Mouse (Mus musculus) midbrain, embryonic 15.5 days (tissue): ENCODE measurements around the gene Dip2b. TPM values are rescaled to one million over a fixed set of nuclear protein-coding genes. Genes with fewer than 3 reads are reported as not detected.

Source experiments
- ATAC-seq: fragments of 200-750 bp; cut with Nextera tagmentation; replicated peaks from 2 replicates; pipeline ENCODE4 v1.8.0; 2017; ENCODE audit warnings: moderate TSS enrichment
- H3K27ac ChIP-seq: fragments of 300-500 bp; sonication (generic); 2 replicates; pipeline ENCODE4 v1.5.1; 2015; ENCODE audit warnings: mild to moderate bottlenecking, inconsistent platforms
- H3K27me3 ChIP-seq: fragments of 300-500 bp; sonication (generic); replicated peaks from 2 replicates; pipeline ENCODE4 v1.6.1; 2015; ENCODE audit warnings: inconsistent platforms
- H3K36me3 ChIP-seq: fragments of 300-500 bp; sonication (generic); replicated peaks from 2 replicates; pipeline ENCODE4 v1.6.1; 2015; ENCODE audit warnings: inconsistent platforms
- H3K4me1 ChIP-seq: fragments of 300-500 bp; sonication (generic); 2 replicates; pipeline ENCODE4 v1.6.1; 2015; ENCODE audit warnings: inconsistent platforms
- H3K4me2 ChIP-seq: fragments of 300-500 bp; sonication (generic); 2 replicates; pipeline ENCODE4 v1.6.1; 2015; ENCODE audit warnings: inconsistent platforms, mild to moderate bottlenecking, moderate library complexity
- H3K4me3 ChIP-seq: fragments of 300-500 bp; sonication (generic); 2 replicates; pipeline ENCODE4 v1.5.1; 2015; ENCODE audit warnings: mild to moderate bottlenecking, inconsistent platforms
- H3K9ac ChIP-seq: fragments of 300-500 bp; sonication (generic); 2 replicates; pipeline ENCODE4 v1.6.1; 2015; ENCODE audit warnings: mild to moderate bottlenecking, inconsistent platforms
- H3K9me3 ChIP-seq: fragments of 300-500 bp; sonication (generic); 2 replicates; pipeline ENCODE4 v1.6.1; 2016; ENCODE audit warnings: inconsistent platforms
- WGBS: fragments of 180-500 bp; shearing (Covaris S2); methylation state at CpG from one replicate; pipeline ENCODE4 v1.1.7; 2015; ENCODE audit warnings: mixed read lengths; 5-methylcytosine and 5-hydroxymethylcytosine counted together
- polyA plus RNA-seq: library from polyadenylated mRNA; unstranded; fragments of >200 nt; fragmentation: Nextera tagmentation; extraction: Ambion mirVana; gene quantifications from 2 replicates; pipeline ENCODE4 v1.2.1, GENCODE M21; 2015

The Dip2b gene
- polyA plus RNA-seq, 1 experiment from 2014 or later: 20.2 TPM

DNA sequence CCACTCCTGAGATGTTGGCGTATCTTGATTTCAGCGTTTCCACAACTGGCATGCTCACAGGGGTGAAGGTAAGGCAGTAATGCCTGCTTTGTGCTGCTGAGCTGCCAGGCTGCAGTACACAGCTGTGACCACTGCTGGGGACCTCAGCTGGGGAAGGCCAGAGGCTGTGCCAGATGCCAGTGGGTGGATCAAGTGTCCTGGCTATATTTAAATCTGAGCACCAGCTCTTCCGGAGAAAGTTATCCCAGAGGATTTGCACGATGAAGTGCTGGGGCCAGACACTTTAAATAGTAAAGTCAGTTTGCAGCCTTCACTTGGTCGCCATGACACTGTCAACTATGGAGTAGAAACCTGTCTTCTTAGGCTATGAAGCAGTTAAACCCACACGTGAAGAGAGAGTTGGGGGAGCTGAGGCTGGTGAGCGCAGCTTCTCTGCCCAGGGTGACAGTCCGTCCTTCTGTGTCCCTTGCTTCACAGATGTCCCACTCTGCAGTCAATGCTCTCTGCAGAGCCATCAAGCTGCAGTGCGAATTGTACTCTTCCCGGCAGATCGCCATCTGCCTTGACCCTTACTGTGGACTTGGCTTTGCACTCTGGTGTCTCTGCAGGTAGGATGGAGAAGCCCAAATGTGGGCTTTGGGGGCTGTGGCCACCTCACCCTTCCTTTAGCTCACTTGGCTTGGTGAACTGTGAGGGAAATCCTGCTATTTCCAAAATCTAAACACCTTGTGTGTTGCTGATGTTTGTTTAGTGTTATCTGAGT is 160.7 kb downstream of the Dip2b start:
- no peak overlapping the region for H3K9ac ChIP-seq
- no peaks in the 10 kb centered on the region for H3K27me3 ChIP-seq
- no peak overlapping the region for H3K27ac ChIP-seq
- no peaks in the 10 kb centered on the region for H3K4me1 ChIP-seq
- peaks cover 57% of the 10 kb centered on the region for H3K36me3 ChIP-seq
- no peaks in the 10 kb centered on the region for H3K9me3 ChIP-seq
- WGBS: 93% methylated on average over 11 of the region's 11 CpGs
- ATAC-seq: no peak
- H3K4me3 ChIP-seq: no peak overlapping the region
- H3K4me2 ChIP-seq: no peak overlapping the region

DNA sequence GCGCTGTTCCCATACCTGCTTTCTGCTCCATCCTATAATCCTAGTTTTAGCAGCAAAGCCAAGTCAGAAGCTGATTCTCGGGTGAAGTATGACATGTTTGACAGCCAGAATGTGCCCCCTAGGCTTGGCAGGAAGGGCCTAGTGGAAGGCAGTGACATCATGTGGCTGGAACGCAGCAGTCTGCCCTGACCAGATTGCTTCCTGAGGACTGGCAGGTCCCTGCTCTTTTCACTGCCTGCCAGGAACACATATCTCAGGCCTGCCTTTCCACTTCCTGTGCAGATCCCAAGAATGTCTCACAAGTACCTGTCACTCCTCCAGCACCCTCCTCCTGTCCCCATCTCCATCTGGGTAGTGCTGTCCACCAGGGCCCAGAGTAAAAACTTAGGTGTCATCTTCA is 161.3 kb downstream of the Dip2b start:
- peaks cover 54% of the 10 kb centered on the region for H3K36me3 ChIP-seq
- H3K4me2 ChIP-seq: no peak overlapping the region
- no peak overlapping the region for H3K9ac ChIP-seq
- no peak overlapping the region for H3K4me3 ChIP-seq
- H3K27me3 ChIP-seq: no peaks in the 10 kb centered on the region
- H3K4me1 ChIP-seq: no peaks in the 10 kb centered on the region
- WGBS: 89% methylated on average over 3 of the region's 3 CpGs
- no peaks in the 10 kb centered on the region for H3K9me3 ChIP-seq
- no peak overlapping the region for H3K27ac ChIP-seq
- no peak for ATAC-seq

DNA sequence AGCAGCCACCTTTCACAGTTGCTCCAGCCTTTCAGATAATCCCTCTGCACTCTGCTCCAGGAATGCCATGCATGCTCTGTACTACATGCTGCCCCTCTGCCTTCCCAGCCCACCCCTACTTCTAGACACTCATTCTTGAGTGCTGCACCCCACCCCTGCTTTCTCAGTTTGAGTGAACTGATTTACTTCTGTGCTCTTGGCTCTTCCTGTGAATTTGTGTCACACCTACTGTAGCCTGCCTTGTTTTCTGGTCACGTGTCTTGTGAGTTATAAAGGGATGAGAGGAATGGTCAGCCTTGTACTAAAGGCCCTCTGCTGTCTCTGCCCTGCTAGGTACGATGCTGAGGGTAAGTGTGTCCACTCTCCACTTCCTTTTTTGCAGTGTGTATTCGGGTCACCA is 163.3 kb downstream of the Dip2b start:
- no peak overlapping the region for H3K4me3 ChIP-seq
- peaks cover 48% of the 10 kb centered on the region for H3K36me3 ChIP-seq
- H3K27me3 ChIP-seq: no peaks in the 10 kb centered on the region
- no peak overlapping the region for H3K27ac ChIP-seq
- no peak overlapping the region for H3K4me2 ChIP-seq
- no peaks in the 10 kb centered on the region for H3K4me1 ChIP-seq
- no peaks in the 10 kb centered on the region for H3K9me3 ChIP-seq
- no peak for ATAC-seq
- WGBS: 89% methylated on average over 3 of the region's 3 CpGs
- no peak overlapping the region for H3K9ac ChIP-seq

DNA sequence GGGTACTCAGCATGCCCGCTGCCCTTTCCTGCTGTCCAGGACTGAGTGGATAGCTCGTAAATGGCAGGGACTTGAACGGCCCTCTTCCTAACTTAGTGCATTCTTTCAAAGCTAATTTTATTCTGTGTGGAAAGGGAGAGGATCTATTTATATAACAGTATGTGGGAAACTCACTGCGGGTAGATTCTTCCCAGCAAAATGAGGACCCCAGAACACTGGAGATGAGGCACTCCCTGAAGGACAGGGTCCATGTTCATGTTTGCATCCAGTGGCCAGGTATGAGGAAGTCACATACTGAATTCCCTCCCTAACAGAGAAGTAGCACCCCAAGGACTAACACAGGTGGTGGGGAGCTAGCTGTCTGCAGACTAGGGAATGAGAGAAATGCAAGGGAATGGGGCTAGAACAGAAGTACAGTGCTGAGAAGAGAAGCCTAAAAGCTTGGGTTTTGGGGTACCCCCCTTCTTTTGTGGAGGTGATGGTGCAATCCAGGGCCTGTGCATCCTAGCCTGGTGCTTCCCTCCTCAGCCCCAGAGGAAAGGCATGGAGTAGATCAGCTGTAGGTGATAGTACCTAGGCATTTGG is 164.1 kb downstream of the Dip2b start:
- Histone ChIP-seq H3K9me3 (no peaks in the 10 kb centered on the region), H3K27ac (no peak overlapping the region), H3K4me3 (no peak overlapping the region), H3K27me3 (no peaks in the 10 kb centered on the region), H3K4me1 (no peaks in the 10 kb centered on the region), H3K36me3 (peaks cover 50% of the 10 kb centered on the region), H3K9ac (no peak overlapping the region), H3K4me2 (no peak overlapping the region)
- WGBS: 94% methylated on average over 4 of the region's 4 CpGs
- no peak for ATAC-seq

DNA sequence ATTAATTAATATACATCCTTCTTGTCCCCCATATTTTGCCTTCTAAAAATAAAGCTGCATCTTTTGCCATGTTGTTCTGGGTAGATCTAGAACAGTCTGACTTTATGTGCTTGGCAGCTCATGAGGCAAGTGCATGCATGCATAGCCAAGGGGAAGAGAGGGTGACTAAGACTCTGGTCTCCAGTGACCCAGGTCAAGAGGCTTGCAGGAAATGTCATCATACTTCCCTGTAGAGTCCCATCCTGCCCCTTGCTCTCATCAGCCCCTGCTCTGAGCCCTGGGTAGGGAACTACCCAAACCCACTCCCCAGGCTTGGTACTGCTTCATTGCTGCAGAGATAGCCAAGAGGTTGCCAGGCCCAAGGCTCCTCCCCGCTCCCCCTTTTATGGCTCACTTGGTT is 166.1 kb downstream of the Dip2b start:
- Histone ChIP-seq H3K4me3 (no peak overlapping the region), H3K27me3 (no peaks in the 10 kb centered on the region), H3K4me2 (no peak overlapping the region), H3K9ac (no peak overlapping the region), H3K4me1 (no peaks in the 10 kb centered on the region), H3K27ac (no peak overlapping the region), H3K9me3 (no peaks in the 10 kb centered on the region), H3K36me3 (peaks cover 49% of the 10 kb centered on the region)
- 97% methylated on average over 1 of the region's 1 CpGs for WGBS
- ATAC-seq: no peak

DNA sequence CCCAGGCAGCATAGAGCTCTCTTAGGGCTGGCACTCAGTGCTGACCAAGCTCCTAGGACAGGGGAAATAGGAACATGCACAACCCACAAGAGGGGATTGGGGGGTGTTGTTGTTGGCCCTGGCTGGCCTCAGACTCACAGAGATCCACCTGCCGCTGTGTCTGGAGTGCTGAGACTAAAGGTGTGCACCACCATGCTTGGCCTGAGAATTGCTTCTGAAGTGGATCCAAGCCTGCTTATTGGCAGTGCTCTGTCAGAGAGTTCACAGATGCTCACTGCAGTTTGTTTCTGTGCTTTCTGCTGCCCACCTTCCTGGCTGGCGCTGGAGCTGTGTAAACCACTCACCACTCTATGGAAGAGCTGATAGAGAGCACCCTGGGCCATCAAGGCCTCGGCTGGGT is 171.5 kb downstream of the Dip2b start:
- Histone ChIP-seq H3K9ac (no peak overlapping the region), H3K4me2 (no peak overlapping the region), H3K4me1 (no peaks in the 10 kb centered on the region), H3K27ac (no peak overlapping the region), H3K27me3 (no peaks in the 10 kb centered on the region), H3K36me3 (peaks cover 69% of the 10 kb centered on the region), H3K4me3 (no peak overlapping the region), H3K9me3 (no peaks in the 10 kb centered on the region)
- no peak for ATAC-seq
- WGBS: 95% methylated on average over 3 of the region's 3 CpGs

DNA sequence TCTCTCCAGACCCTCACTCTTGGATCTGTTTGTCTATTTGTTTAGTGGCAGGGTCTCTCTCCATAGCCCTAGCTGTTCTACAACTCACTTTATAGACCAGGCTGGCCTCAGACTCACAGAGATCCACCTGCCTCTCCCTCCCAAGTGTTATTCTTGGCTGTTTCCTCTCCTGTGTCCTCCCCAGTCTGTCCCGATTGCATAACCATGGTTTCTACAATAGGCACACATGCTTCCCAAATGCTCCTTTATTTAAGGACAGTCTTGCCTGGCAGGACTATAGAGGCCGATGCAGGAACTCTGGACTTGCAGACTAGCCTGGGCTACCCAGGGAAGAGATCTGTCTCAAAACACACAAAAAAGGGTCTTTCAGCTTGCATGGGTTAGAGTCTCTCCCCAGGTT is 174.9 kb downstream of the Dip2b start:
- Histone ChIP-seq H3K27ac (no peak overlapping the region), H3K4me1 (no peaks in the 10 kb centered on the region), H3K9ac (no peak overlapping the region), H3K36me3 (peaks cover 65% of the 10 kb centered on the region), H3K9me3 (no peaks in the 10 kb centered on the region), H3K4me2 (no peak overlapping the region), H3K4me3 (no peak overlapping the region), H3K27me3 (no peaks in the 10 kb centered on the region)
- no peak for ATAC-seq
- WGBS: 95% methylated on average over 2 of the region's 2 CpGs

DNA sequence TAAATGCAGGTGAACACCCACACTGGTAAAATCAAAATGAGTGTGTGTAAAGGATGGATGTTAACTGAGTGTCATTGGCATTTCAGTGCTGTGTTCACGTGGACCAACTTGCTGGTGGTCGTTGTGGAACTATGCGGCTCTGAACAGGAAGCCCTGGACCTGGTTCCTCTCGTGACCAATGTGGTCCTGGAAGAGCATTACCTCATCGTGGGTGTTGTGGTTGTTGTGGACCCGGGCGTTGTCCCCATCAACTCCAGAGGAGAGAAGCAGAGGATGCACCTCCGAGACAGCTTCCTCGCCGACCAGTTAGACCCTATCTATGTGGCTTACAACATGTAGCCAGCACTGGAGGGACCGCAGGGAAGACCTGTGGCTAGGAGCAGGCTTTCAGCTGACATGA is 176.6 kb downstream of the Dip2b start:
- no peaks in the 10 kb centered on the region for H3K9me3 ChIP-seq
- peaks cover 55% of the 10 kb centered on the region for H3K36me3 ChIP-seq
- H3K9ac ChIP-seq: no peak overlapping the region
- H3K4me2 ChIP-seq: no peak overlapping the region
- H3K27me3 ChIP-seq: no peaks in the 10 kb centered on the region
- no peaks in the 10 kb centered on the region for H3K4me1 ChIP-seq
- no peak for ATAC-seq
- H3K27ac ChIP-seq: no peak overlapping the region
- H3K4me3 ChIP-seq: no peak overlapping the region
- WGBS: 95% methylated on average over 11 of the region's 11 CpGs

DNA sequence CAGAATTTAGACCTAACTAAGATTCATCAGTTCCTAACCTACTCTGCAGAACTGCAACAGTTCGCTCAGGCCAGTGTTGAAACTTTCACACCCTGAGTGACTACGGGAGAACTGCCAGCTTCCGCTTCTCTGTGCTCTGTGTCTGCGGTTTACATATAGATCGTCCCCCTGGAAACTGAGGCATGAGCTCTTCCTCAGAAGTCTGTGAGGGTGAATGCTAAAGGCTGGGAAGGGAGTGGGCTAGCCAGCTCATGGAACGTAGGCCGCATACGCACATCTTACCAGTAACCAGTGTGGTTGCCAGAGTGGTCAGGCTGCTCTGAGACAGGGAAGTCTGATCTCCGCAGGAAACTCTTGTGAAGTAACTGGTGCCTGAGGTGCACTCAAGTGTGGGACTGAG is 177.7 kb downstream of the Dip2b start:
- Histone ChIP-seq H3K9me3 (no peaks in the 10 kb centered on the region), H3K4me1 (no peaks in the 10 kb centered on the region), H3K36me3 (peaks cover 45% of the 10 kb centered on the region), H3K4me3 (no peak overlapping the region), H3K27ac (no peak overlapping the region), H3K27me3 (no peaks in the 10 kb centered on the region), H3K4me2 (no peak overlapping the region), H3K9ac (no peak overlapping the region)
- 94% methylated on average over 9 of the region's 9 CpGs for WGBS
- no peak for ATAC-seq

DNA sequence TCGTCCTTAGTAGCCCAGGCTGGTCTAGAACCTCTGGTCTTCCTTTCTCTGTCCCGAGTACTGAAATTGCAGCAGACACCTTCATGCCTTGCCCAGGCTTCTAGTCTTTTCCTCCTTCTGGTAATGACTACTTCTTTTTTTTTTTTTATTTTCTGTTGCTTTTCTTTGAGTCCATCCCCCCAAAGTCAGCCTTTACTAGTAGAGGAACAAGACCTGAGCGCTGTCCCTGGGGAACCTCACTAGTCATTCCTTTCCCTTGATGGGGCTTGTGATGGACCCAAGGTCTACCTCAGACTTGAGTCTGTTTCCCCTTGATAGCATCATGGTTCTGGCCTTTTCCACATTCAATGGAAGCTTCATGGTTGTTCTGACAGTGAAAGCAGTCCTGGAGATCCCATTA is 179.6 kb downstream of the Dip2b start:
- no peaks in the 10 kb centered on the region for H3K27me3 ChIP-seq
- no peak overlapping the region for H3K9ac ChIP-seq
- no peak overlapping the region for H3K27ac ChIP-seq
- H3K9me3 ChIP-seq: no peaks in the 10 kb centered on the region
- H3K36me3 ChIP-seq: peaks cover 28% of the 10 kb centered on the region
- no peak overlapping the region for H3K4me2 ChIP-seq
- H3K4me1 ChIP-seq: no peaks in the 10 kb centered on the region
- 92% methylated on average over 3 of the region's 3 CpGs for WGBS
- H3K4me3 ChIP-seq: no peak overlapping the region
- no peak for ATAC-seq

DNA sequence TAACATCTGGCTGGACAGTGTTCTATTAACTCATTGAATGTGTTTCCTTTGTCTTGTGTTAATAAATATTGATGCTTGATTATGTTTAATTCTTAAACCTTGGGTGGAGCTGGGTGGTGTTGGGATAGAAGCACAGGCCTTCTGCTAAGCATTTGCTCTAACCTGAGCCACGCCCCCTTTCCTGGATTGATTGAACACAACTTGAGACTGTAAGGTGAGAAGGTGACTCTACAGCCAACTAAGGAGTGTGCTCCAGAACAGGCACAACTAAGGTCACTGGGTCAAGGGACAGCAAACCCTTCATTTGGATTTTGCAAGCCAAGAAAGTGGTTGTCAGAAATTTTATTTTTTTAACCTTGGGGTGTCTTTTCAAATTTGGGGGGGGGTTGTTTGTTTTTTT is 180.9 kb downstream of the Dip2b start:
- Histone ChIP-seq H3K27me3 (no peaks in the 10 kb centered on the region), H3K9ac (no peak overlapping the region), H3K27ac (no peak overlapping the region), H3K36me3 (peaks cover 21% of the 10 kb centered on the region; the same call in 1 of the 2 replicates), H3K9me3 (no peaks in the 10 kb centered on the region), H3K4me1 (no peaks in the 10 kb centered on the region), H3K4me2 (no peak overlapping the region), H3K4me3 (no peak overlapping the region)
- WGBS: 84% methylated on average over 1 of the region's 1 CpGs
- no peak for ATAC-seq

DNA sequence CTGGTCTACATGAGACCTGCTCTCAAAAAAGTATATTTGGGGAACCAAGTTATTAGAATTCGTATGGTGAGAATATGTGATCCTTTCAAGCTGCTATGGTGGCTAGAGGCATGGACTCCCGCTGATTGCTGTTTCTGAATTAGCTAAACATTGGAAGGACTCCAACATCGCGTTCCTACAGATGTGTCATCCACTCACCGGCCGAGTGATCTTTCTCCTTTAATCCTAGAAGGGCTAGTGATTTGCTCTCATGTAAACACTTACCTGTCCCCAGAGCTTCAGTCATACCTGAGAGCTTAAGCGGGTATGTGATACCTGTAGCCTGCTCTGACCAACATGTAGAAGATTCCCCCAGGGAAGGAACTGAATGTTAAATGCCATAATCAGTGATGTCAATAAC is 182.5 kb downstream of the Dip2b start:
- Histone ChIP-seq H3K27me3 (no peaks in the 10 kb centered on the region), H3K27ac (no peak overlapping the region), H3K9me3 (no peaks in the 10 kb centered on the region), H3K4me3 (no peak overlapping the region), H3K4me1 (no peaks in the 10 kb centered on the region), H3K36me3 (peaks cover 10% of the 10 kb centered on the region; the same call in 1 of the 2 replicates), H3K9ac (no peak overlapping the region), H3K4me2 (no peak overlapping the region)
- WGBS: 83% methylated on average over 7 of the region's 7 CpGs
- no peak for ATAC-seq

DNA sequence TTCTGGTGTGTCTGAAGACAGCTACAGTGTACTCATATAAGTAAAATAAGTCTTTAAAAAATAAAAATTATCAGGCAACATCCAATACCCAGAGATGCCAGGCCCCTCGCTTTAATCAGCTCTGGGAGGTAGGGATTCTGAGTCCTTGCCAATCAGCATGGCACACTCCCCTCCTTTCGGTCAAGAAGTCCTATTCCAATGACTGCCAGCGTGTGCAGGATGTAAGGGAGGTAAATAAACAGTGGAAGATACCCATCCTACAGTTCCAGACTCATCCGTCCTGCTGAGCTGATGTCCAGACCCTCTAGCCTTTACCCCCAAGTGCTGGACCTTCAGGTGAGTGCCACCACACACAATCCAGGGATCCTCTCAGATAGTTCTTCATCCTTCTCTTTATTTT is 186.9 kb downstream of the Dip2b start:
- Histone ChIP-seq H3K4me1 (peaks cover 22% of the 10 kb centered on the region), H3K9ac (no peak overlapping the region), H3K4me2 (no peak overlapping the region), H3K36me3 (no peaks in the 10 kb centered on the region), H3K27ac (no peak overlapping the region), H3K27me3 (no peaks in the 10 kb centered on the region), H3K9me3 (no peaks in the 10 kb centered on the region), H3K4me3 (no peak overlapping the region)
- ATAC-seq: no peak
- 95% methylated on average over 4 of the region's 4 CpGs for WGBS
